Mouse (Mus musculus) T-helper 17 cell (primary cell): ENCODE measurements at regions not wholly inside any gene's neighbourhood (a gene's known extent, or its start where the extent isn't known, plus 50 kb on each side); places are given as distances from the start of the nearest gene placed in this dataset.

Source experiments
- in situ Hi-C, 2 experiments: fragments of 300-600 bp; cut with MboI, MseI; formaldehyde crosslinking; loops; 1 replicate in 1 of 2; 2 replicates in 1 of 2; pipeline ENCODE4 v1.15.1; 2025; ENCODE audit warnings: high pct_unique_total_duplicates in 2 of 2

- in situ Hi-C loops: no loop called here
Observed at GRCm38 (mm10) chr7:71488016-71488650, 136.8 kb upstream of the Gm10295 start.

DNA sequence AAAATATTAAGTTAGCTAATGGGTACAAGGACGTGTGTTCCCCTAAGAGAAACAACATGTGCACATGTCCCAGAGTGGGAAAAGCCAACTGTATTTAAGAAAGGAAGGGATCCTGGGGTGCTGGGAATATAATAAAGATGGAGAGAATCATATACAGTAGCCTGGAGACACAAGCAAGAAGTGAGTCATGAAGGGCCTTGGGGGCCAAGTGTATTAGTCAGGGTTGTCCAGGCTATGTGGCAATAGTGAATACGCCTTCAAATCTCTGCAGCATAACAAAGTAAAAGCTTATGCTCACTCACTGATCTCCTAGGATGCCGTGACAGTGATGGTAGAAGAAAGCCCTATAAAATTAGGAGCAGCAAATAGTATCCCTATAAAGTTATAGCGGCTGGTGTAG is 124.1 kb upstream of the Gm10295 start:
- in situ Hi-C loops: no loop called here

GRCm38 (mm10) chr7:71472384-71473141 is 121.3 kb upstream of the Gm10295 start:
- in situ Hi-C loops: no loop called here

DNA sequence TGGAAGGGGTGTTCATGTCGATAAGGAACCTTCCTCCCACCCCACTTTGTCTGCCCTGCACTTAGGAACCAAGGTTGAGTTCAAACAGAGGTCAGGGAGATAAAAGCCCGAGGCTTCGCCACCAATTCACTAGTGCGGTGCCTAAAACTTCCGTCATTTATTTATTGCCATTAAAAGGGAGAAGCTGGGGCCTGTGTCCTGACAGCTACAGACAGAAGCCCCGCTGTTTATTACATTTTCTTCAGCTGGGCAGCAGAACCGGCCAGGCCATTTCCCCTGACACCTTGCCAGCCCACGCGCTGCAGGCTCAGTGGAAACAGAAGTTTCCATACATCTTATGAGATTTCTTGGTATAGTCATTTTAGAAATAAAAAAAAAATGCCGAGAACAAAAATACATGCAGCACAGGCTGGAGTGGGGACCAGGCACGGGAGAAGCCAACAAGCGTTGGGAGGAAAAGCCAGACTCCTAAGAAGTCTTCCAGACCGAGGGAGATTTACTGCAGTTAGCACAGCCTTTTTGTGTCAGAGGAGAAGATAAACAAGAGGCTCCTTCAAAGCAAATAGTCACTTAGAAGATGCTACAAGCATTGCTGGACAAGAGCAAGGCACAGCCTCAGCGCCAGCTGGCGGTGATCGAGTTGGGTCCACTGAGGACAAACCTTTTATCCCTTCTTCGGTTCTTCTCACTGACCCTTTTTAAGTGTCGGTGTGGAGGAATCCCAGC is 120.5 kb upstream of the Gm10295 start:
- in situ Hi-C loops: no loop called here

DNA sequence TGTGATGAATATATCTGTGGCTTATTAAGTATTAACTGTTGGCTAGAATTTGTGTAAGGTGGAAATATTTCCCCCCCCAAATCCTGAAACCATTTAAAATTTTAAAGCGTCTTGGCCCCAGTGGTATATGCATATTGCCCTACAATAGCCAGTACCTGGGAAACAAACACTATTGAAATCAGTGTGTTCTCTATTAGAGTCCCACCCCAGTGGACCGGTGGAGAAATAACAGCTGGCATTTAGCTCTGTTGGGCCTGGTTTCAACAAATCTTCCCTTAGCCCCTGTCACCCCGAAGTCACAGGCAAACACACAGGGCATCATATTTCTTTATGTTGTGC is 120.0 kb upstream of the Gm10295 start:
- in situ Hi-C loops: no loop called here

DNA sequence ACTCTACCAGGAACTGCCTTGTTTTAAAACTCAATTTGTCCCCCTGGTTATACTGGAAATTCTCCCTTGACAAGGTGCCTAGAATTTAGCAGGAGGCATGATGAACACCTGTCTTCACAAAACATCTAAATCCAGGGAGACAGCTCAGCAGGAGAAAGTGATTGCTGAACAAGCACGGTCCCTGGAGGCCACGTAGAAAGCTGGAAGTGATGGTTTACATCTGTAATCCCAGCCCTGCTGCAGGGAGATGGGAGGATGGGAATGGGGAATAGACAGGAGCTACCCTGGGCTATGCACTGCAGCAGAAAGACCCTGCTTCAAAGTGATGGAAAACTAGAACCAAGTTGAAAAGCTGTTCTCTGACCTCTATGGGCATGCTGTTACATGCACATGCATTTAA is 119.1 kb upstream of the Gm10295 start:
- in situ Hi-C loops: no loop called here

GRCm38 (mm10) chr7:71469951-71470350 is 118.7 kb upstream of the Gm10295 start:
- in situ Hi-C loops: no loop called here

GRCm38 (mm10) chr7:71467436-71468127 is 116.3 kb upstream of the Gm10295 start:
- in situ Hi-C loops: no loop called here

GRCm38 (mm10) chr7:71464127-71464526 is 112.8 kb upstream of the Gm10295 start:
- in situ Hi-C loops: no loop called here

GRCm38 (mm10) chr7:71463565-71463964 is 112.3 kb upstream of the Gm10295 start:
- in situ Hi-C loops: no loop called here

DNA sequence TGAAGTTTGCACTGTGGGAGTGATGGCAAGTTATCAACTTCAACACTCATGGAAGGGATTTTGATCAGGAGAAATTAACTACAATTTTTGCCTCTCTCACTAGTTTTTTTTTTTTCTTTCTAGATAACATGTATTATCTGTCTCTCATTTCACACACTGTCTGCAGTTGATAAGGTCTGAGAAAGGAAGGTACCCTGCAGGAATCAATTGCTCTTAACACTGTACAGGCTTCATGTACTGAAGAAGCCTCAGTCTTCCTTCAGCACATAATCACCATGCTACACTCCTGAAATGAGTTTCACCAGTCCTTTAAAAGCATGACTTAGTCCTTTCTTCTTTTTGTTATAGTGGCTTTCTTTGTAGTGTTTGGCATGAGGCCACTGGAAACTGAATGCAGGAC is 108.5 kb upstream of the Gm10295 start:
- in situ Hi-C loops: no loop called here

GRCm38 (mm10) chr7:71458104-71458754 is 106.9 kb upstream of the Gm10295 start:
- in situ Hi-C loops: no loop called here

DNA sequence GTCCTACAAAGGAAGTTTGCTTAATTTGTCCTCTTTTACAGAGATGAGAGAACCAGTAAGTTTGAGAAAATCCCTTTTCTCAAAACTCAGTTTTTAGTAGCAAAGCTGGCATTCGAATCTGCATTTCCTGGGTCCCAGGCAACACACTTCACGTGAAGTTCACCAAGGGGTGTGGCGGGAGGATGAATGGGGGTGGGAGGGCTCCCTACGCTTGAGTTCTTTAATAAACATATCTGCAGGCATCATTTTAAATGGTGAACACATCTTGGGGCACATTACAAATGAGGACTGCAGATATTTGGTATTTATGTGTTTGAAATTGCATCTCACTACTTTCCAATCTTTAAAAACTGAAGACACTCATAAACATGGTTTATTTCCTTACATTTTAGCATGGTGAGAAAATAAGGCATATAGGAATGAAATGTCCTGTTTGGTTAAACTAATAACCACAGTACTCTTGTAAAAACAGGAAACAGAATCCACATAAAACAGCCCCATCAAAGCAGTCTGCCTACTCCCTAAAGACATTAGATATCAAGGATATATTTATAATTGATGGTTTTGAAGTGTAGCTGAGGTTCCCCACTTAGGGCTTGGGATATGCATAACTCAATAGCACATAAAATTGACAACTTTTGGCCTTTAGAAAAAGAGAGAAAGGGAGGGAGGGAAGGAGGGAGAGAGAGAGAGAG is 106.3 kb upstream of the Gm10295 start:
- in situ Hi-C loops: no loop called here

GRCm38 (mm10) chr7:71456421-71456820 is 105.1 kb upstream of the Gm10295 start:
- in situ Hi-C loops: no loop called here

GRCm38 (mm10) chr7:71440330-71441240 is 89.3 kb upstream of the Gm10295 start:
- in situ Hi-C loops: no loop called here

GRCm38 (mm10) chr7:71425982-71426381 is 74.7 kb upstream of the Gm10295 start:
- in situ Hi-C loops: no loop called here

GRCm38 (mm10) chr7:71419261-71419660 is 68.0 kb upstream of the Gm10295 start:
- in situ Hi-C loops: loop anchor here in 1 of 2 experiments (25.0 kb wide), 1 partner anchor 1932 kb away; no protein-coding TSS in a partner anchor

DNA sequence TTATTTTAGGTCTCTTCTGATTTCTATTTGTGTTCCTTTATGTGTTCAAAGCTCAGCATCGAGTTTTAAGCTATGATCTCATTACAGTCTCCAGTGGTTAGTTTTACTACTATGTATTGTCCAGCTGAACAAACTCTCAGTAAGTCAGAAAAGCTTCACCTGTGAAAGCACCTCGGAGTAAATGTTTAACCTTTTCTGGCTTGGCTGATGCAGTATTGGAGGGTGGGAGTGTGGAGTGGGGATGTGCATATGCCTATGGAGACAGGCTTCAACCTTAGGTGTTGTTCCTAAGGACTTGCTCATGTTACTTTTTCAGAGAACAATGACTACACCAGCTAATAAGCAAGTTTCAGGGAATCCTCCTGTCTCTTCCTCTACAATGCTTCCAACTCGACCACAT is 67.6 kb upstream of the Gm10295 start:
- in situ Hi-C loops: loop anchor here in 1 of 2 experiments (25.0 kb wide), 1 partner anchor 1932 kb away; no protein-coding TSS in a partner anchor

GRCm38 (mm10) chr7:71414756-71415155 is 63.5 kb upstream of the Gm10295 start:
- in situ Hi-C loops: loop anchor here in 1 of 2 experiments (25.0 kb wide), 1 partner anchor 1927 kb away; no protein-coding TSS in a partner anchor

DNA sequence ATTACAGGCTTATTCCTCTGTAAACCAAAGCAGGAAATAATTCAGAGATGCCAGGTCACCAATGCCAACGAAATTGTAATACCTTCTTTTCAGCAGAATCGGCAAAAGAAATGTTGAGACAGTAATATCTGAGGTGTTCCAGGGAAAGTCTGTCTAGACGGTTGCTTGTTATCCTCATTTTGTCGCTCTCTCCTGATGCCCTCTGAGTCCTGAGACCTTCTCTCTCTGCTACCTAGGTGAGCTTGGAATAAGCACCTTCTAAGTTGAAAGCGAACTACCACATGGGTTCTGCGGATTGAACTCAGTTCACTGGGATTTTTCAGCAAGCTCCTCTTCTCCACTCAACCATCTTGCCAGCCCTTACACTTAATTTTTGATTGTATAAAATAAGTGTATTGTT is 61.8 kb upstream of the Gm10295 start:
- in situ Hi-C loops: loop anchor here in 1 of 2 experiments (25.0 kb wide), 1 partner anchor 1926 kb away; no protein-coding TSS in a partner anchor
